Mouse (Mus musculus): ENCODE results near the gene Fyb.

DNA sequence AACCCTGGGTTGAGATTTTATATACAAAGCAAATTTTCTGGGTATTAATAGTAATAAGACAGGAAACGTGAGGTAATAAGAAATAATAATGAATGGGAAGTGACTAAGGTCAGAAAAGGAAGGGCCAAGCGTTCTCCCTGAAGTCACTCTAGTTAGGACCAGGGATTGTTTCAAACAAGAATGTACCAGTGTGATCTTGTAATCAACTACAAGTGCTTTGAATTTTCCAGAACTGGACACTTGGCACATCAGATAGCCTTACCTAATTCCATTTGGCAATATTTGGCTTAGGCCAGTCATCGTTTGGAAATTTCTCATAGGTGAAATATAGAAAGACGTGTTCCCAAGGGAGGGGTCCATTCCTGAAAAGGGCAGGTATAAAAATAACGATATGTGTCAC is 103.5 kb downstream of the Fyb start:
- TF ChIP-seq CTCF (IDR thresholded peaks at IDR 0.05; ENCODE audit: control insufficient read depth, insufficient read depth, insufficient read length) (no peak), USF1 (IDR thresholded peaks at IDR 0.05; ENCODE audit: low read depth) (no peak), MAX (IDR thresholded peaks at IDR 0.05) (no peak), MYOD1 (IDR thresholded peaks at IDR 0.05; ENCODE audit: control insufficient read depth, insufficient read length, low read depth) (no peak)
